Mouse (Mus musculus): ENCODE measurements around the gene Map2k3. TPM values are rescaled to one million over a fixed set of nuclear protein-coding genes. Genes with fewer than 3 reads are reported as not detected.

Gene Map2k3
- polyA plus RNA-seq, 1 experiment = 18.2 TPM

DNA sequence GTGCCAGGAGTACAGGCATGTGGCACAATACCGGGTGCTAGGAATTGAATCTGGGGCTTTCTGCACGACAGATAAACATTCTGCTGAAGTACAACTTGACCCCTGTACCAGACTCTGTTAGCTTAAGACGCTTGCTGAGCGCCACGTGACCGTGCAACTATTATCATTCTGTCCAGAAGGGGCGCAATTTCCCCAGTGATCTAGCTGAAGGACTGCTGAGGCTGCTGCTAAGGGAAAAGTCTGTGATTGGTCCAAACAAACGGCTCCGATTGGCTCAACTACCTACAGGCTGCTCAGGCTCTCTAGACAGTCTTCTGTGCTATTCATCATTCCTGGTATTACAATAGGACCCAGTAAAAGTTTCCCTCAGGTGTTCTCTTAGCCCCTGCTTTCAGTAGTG, 4.6 kb upstream of the Map2k3 start:
- Histone ChIP-seq H3K4me3 (replicated peaks; ENCODE audit: insufficient read depth, low read depth, low read length) (peak overlapping the region; percentile 45), H3K27ac (ENCODE audit: insufficient read depth, low read length) (no peak overlapping the region), H3K4me1 (ENCODE audit: control insufficient read depth, insufficient read depth, low read length) (no peaks in the 10 kb centered on the region), H3K27me3 (ENCODE audit: control insufficient read depth, insufficient read depth, low read length) (no peaks in the 10 kb centered on the region)
- TF ChIP-seq POLR2A (IDR thresholded peaks at IDR 0.05; ENCODE audit: borderline replicate concordance, insufficient read depth, low read length) (no peak), CTCF (IDR thresholded peaks at IDR 0.05; ENCODE audit: borderline replicate concordance, insufficient read depth, low read depth, low read length) (peak; percentile 93)
- DNase-seq = peak; percentile 90 to 91
- 1% methylated on average over 9 of the region's 9 CpGs for WGBS

DNA sequence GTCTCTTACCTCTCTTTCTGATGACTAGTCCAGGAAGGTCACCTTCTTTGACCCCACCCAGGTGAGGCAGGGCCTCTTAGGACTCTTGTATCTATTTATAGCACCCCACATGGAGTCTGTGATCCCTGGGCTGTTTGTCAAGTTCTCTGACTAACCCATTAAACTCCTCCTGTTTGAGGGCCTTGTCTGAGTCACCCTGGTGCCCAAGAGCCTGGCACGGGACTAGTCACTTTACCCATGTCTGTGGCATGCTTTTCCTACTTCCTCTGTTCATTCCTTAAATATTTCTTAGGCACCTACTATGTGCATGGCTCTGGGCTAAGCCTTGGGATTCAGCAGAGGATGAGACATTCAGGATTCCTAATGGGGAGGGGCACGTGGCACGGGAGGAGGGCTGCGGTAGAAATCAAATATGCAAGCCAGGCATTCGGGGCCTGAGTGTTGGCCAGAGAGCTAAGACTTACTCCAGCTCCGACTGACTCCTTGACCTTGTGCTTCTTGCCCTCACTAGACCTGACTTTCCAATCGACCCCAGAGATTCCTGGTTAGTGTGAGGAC, 1.0 kb upstream of the Map2k3 start:
- no peak for DNase-seq
- H3K27me3 ChIP-seq (ENCODE audit: control insufficient read depth, insufficient read depth, low read length) = no peaks in the 10 kb centered on the region
- H3K27ac ChIP-seq (ENCODE audit: insufficient read depth, low read length) = no peak overlapping the region
- peaks cover 20% of the 10 kb centered on the region for H3K4me1 ChIP-seq (ENCODE audit: control insufficient read depth, insufficient read depth, low read length)
- TF ChIP-seq CTCF (IDR thresholded peaks at IDR 0.05; ENCODE audit: borderline replicate concordance, insufficient read depth, low read depth, low read length) (no peak), POLR2A (IDR thresholded peaks at IDR 0.05; ENCODE audit: borderline replicate concordance, insufficient read depth, low read length) (no peak)
- peak overlapping the region; percentile 70 for H3K4me3 ChIP-seq (replicated peaks; ENCODE audit: insufficient read depth, low read depth, low read length)
- 8% methylated on average over 7 of the region's 7 CpGs for WGBS

DNA sequence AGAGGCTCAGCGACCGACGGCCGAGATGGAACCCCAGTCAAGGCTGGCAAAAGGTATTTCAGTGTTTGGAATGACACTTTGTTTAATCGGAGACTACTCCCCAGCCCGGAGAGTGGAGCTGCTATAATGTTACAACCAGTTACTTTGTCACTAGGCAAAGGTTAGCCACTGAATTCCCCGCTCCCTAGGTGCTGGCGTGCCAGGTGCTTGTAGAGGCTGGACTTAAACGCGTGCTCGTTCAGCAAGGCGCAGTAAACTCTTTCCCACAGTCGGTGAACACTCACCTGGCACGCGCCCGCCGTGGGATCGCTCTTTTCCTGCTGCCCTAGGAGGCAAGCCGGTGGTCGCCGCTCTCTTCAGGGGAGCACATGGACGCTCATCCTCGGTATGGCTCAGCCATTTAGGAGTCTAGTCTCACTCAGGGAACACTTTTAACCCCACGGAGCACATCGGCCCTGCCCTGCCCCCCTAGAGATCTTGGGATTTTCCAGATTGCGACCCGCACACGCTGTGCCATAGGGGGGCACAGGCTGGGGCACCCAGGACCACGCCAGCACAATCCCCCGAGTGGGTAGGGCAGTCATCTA, 458 bp upstream of the Map2k3 start:
- Histone ChIP-seq H3K4me1 (ENCODE audit: control insufficient read depth, insufficient read depth, low read length) (peaks cover 20% of the 10 kb centered on the region), H3K27ac (ENCODE audit: insufficient read depth, low read length) (no peak overlapping the region)
- TF ChIP-seq POLR2A (IDR thresholded peaks at IDR 0.05; ENCODE audit: borderline replicate concordance, insufficient read depth, low read length) = no peak
- no peak for TF ChIP-seq CTCF (IDR thresholded peaks at IDR 0.05; ENCODE audit: borderline replicate concordance, insufficient read depth, low read depth, low read length)

DNA sequence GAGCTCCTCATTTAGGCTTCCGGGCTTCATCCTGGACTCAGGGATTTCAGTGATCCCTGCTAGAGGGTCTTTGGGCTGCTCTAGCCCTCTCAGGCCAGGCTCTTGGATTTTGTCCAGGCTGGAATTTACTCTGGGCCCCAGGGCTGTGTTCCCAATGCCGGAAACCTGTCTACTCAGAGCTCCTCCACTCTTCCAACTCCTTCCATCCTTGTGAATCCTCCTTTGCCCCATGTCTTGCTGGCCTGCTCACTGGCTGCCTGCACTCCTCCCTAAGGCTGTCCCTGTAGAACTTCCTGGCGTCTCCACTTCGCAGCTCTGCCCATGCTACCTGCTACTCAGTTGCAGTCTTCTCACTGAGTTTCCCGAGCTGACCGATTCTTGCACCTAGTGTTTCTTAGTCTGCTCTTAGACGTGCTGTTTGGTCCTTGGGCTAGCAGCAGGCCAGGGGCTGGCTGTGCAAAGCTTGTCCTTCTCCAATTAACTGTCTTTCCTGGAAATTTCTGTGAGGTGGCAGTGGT, 729 bp downstream of the Map2k3 start:
- Histone ChIP-seq H3K27me3 (ENCODE audit: control insufficient read depth, insufficient read depth, low read length) (no peaks in the 10 kb centered on the region), H3K4me3 (replicated peaks; ENCODE audit: insufficient read depth, low read depth, low read length) (peak overlapping the region; percentile 72), H3K4me1 (ENCODE audit: control insufficient read depth, insufficient read depth, low read length) (peaks cover 26% of the 10 kb centered on the region), H3K27ac (ENCODE audit: insufficient read depth, low read length) (no peak overlapping the region)
- WGBS = 1% methylated on average over 7 of the region's 7 CpGs
- no peak for DNase-seq
- TF ChIP-seq POLR2A (IDR thresholded peaks at IDR 0.05; ENCODE audit: borderline replicate concordance, insufficient read depth, low read length) = no peak
- TF ChIP-seq CTCF (IDR thresholded peaks at IDR 0.05; ENCODE audit: borderline replicate concordance, insufficient read depth, low read depth, low read length) = no peak

More for the DNA sequence above, 458 bp upstream of the Map2k3 start:
- Histone ChIP-seq H3K27me3 (ENCODE audit: control insufficient read depth, insufficient read depth, low read length) (no peaks in the 10 kb centered on the region), H3K4me3 (replicated peaks; ENCODE audit: insufficient read depth, low read depth, low read length) (peak overlapping the region; percentile 70)
- 2% methylated on average over 30 of the region's 30 CpGs for WGBS
- no peak for DNase-seq

DNA sequence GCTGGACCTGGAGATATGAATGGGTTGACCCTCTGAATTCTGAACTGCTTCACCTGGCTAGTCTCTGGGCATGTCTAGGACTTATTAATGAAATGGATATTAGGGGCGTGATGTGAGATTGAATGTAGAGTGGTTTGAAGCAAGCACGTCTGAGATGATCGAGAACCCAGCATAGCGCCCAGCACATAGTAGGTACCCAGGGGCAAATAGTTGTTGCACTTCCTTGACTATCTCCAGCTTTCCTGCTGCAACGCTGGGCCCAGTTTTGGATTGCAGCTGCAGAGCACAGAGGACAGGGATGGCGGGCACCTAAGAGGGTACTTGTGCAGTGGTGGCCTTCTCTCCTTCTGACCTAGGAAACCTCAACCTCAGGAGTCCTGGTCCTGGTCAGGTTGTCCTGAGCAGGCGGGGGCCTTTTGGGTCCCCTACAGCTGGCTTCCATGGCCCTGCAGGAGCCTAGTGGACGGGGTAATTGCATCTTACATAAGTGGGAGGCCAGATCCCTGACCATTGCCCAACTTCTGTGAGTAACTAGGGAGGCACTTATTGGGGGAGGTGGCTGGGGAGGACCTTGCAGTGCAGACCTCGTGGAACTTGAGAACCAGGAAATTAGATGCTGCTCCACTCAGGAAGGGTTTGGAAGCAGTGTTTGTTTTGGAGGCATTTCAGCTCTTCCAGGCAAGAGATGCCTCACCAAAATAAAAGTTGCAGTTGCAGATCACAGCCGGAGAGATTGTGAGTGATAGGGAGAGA, 1.5 kb downstream of the Map2k3 start:
- 74% methylated on average over 10 of the region's 10 CpGs for WGBS
- Histone ChIP-seq H3K27ac (ENCODE audit: insufficient read depth, low read length) (no peak overlapping the region), H3K27me3 (ENCODE audit: control insufficient read depth, insufficient read depth, low read length) (no peaks in the 10 kb centered on the region), H3K4me3 (replicated peaks; ENCODE audit: insufficient read depth, low read depth, low read length) (peak overlapping the region; percentile 72), H3K4me1 (ENCODE audit: control insufficient read depth, insufficient read depth, low read length) (peaks cover 26% of the 10 kb centered on the region)
- no peak for TF ChIP-seq POLR2A (IDR thresholded peaks at IDR 0.05; ENCODE audit: borderline replicate concordance, insufficient read depth, low read length)
- no peak for TF ChIP-seq CTCF (IDR thresholded peaks at IDR 0.05; ENCODE audit: borderline replicate concordance, insufficient read depth, low read depth, low read length)
- DNase-seq = no peak

DNA sequence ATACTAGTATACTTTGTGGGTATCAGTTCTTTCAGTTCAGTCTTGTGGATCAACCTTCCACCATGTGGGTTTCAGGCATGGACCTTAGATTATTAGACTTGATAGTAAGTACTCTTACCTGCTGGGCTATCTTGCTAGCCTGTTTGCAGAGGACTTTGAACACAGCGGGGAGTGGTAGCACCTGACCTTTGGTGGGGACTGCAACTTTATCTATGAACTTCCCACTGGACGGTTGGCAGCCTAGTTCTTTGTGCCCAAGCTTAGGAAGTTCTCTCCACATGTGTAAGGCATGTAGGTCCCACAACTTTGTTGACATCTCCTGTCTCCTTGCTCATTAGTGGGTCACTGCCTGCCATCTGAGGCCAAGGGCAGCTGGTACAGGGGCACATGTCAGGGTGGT, 3.0 kb downstream of the Map2k3 start:
- 94% methylated on average over 2 of the region's 2 CpGs for WGBS
- DNase-seq = no peak
- no peak overlapping the region for H3K27ac ChIP-seq (ENCODE audit: insufficient read depth, low read length)
- TF ChIP-seq CTCF (IDR thresholded peaks at IDR 0.05; ENCODE audit: borderline replicate concordance, insufficient read depth, low read depth, low read length) (no peak), POLR2A (IDR thresholded peaks at IDR 0.05; ENCODE audit: borderline replicate concordance, insufficient read depth, low read length) (no peak)
- H3K4me3 ChIP-seq (replicated peaks; ENCODE audit: insufficient read depth, low read depth, low read length) = no peak overlapping the region
- H3K27me3 ChIP-seq (ENCODE audit: control insufficient read depth, insufficient read depth, low read length) = no peaks in the 10 kb centered on the region
- peaks cover 32% of the 10 kb centered on the region for H3K4me1 ChIP-seq (ENCODE audit: control insufficient read depth, insufficient read depth, low read length)

DNA sequence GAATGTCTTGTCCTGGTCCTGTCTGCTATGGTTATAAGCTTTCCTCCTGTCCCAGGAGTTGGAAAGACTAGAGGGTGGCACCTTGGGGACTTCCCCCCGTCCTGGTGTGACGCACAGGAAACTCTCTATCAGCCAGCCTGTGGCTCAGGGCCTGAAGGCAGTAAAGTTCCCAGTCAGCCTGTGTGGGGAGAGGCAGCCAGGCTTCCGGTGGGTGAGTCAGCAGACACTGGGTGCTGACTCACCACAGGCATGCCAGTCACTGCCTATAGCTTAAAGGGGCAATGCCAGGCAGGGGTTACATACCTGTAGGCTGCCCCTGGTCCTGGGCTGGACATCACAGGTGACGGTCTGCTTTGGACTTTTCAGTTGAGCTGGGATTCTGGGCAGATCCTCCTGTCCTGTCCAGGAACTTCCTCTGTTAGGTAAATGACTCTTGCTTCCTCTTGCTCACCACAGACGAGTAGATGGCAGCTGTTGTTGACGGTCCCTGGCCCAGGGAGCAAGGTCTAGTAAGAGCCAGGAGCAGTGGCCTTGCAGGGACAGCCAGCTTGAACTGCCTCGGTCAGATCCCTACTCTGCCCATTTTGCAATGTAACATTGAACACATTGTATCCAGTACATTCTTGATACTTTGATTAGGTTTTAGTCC, 3.6 kb downstream of the Map2k3 start:
- TF ChIP-seq POLR2A (IDR thresholded peaks at IDR 0.05; ENCODE audit: borderline replicate concordance, insufficient read depth, low read length) = no peak
- TF ChIP-seq CTCF (IDR thresholded peaks at IDR 0.05; ENCODE audit: borderline replicate concordance, insufficient read depth, low read depth, low read length) = no peak
- DNase-seq = peak in 1 of 2 experiments; percentile 28
- Histone ChIP-seq H3K4me3 (replicated peaks; ENCODE audit: insufficient read depth, low read depth, low read length) (no peak overlapping the region), H3K4me1 (ENCODE audit: control insufficient read depth, insufficient read depth, low read length) (peaks cover 33% of the 10 kb centered on the region), H3K27me3 (ENCODE audit: control insufficient read depth, insufficient read depth, low read length) (no peaks in the 10 kb centered on the region), H3K27ac (ENCODE audit: insufficient read depth, low read length) (no peak overlapping the region)
- WGBS = 36% methylated on average over 7 of the region's 7 CpGs
